Mouse (Mus musculus) neural tube, embryonic 12.5 days (tissue): ENCODE measurements around the gene Fbxo10. TPM values are rescaled to one million over a fixed set of nuclear protein-coding genes. Genes with fewer than 3 reads are reported as not detected.

Experiments used
- ATAC-seq: fragments of 200-750 bp; cut with Nextera tagmentation; 2 replicates; pipeline ENCODE4 v1.8.0; 2017; ENCODE audit warnings: low read depth, mild to moderate bottlenecking, moderate TSS enrichment, moderate library complexity; ENCODE audit not compliant: low FRiP score
- H3K27ac ChIP-seq: fragments of 300-500 bp; sonication (generic); 2 replicates; pipeline ENCODE4 v1.5.1; 2016
- H3K27me3 ChIP-seq: fragments of 300-500 bp; sonication (generic); replicated peaks from 2 replicates; pipeline ENCODE4 v1.6.1; 2016; ENCODE audit warnings: mild to moderate bottlenecking
- H3K36me3 ChIP-seq: fragments of 300-500 bp; sonication (generic); 2 replicates; pipeline ENCODE4 v1.6.1; 2016; ENCODE audit warnings: mild to moderate bottlenecking
- H3K4me1 ChIP-seq: fragments of 300-500 bp; sonication (generic); 2 replicates; pipeline ENCODE4 v1.6.1; 2016
- H3K4me2 ChIP-seq: fragments of 300-500 bp; sonication (generic); replicated peaks from 2 replicates; pipeline ENCODE4 v1.6.1; 2016; ENCODE audit warnings: mild to moderate bottlenecking
- H3K4me3 ChIP-seq: fragments of 300-500 bp; sonication (generic); 2 replicates; pipeline ENCODE4 v1.5.1; 2016
- H3K9ac ChIP-seq: fragments of 300-500 bp; sonication (generic); 2 replicates; pipeline ENCODE4 v1.6.1; 2016; ENCODE audit warnings: mild to moderate bottlenecking
- H3K9me3 ChIP-seq: fragments of 300-500 bp; sonication (generic); 2 replicates; pipeline ENCODE4 v1.6.1; 2016; ENCODE audit warnings: mild to moderate bottlenecking
- WGBS: fragments of 180-500 bp; shearing (Covaris S2); methylation state at CpG from one replicate; pipeline ENCODE4 v1.1.7; 2016; 5-methylcytosine and 5-hydroxymethylcytosine counted together
- polyA plus RNA-seq: library from polyadenylated mRNA; unstranded; fragments of >200 nt; fragmentation: Nextera tagmentation; extraction: Ambion mirVana; gene quantifications from 2 replicates; pipeline ENCODE4 v1.2.1, GENCODE M21; 2016

Fbxo10 gene
- 15.9 and 16.0 TPM in 2 replicates for polyA plus RNA-seq

DNA sequence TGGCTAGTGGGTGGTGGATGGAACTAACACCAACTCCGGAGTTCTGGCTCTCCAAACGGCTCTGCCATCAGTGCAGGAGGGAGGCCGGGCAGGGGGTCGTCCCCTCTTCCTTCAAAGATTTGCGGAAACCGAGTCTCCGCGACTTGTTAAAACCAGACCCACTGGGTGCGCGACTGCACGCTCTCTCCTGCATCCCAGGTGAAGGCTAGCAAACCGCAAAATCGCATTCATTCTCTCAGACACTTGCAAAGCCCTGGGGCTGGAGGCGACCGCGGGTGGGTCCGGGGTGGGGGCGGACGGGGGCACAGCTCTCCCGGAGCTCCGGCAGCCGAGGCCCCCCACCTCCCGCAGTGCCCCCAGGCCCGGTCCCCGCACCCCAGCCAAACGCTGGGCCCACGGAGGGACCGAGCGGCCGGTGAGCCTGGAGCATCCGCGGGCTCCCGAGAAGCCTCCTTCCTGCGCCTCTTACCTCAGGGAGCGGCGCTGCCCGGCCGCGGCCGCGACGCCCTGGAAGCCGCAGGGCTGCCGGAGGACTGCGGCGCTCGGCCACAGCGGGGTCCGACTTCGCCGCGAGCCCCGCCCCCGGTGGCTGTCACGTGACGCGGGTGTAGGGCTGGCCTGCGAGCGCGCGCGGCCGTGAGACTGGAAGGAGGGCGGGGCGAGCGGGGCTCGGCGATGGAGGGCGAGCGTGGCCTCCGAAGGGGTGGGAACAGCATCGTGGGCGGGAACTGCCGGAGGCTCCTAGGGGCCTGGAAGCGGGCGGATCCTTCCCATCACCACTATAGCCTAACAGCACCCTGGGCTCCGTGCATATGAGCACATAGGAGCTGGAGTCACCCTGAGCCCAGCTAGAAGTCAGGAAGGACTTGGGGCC, at the start of gene Fbxo10:
TSS of gene Fbxo10 (minus strand) at position 584 of the 874 bp plus-strand sequence.
- WGBS, result under 1% methylated on average over 75 of the region's 77 CpGs
- H3K9me3 ChIP-seq, result no peaks in the 10 kb centered on the region
- H3K4me1 ChIP-seq, result peaks cover 7% of the 10 kb centered on the region
- ATAC-seq, result peak; percentile 94
- H3K4me3 ChIP-seq, result peak within 1 kb of the TSS; percentile 90
- H3K4me2 ChIP-seq, result peak within 1 kb of the TSS; percentile 86
- no peak within 1 kb of the TSS for H3K27ac ChIP-seq
- H3K9ac ChIP-seq, result peak within 1 kb of the TSS; percentile 95
- no peaks in the 10 kb centered on the region for H3K27me3 ChIP-seq
- no peaks in the 10 kb centered on the region for H3K36me3 ChIP-seq

DNA sequence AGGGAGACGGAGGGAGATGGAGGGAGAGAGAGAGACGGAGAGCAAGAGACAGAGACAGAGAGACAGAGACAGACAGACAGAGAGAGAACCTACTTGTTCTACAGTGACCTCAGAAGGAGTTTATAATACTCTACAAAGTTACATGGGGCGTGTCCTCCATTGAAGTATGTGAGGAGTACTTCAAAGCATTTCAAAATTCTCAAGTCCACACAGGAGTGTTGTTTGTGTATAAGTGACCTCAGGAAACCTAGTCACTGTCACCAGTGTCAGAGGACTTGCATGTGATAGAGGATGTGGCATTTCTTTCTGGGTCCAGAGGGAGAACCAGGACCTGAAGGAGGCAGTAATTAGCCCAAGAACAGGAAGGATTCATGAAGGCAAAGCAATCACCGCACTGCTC, 46.6 kb upstream of the Fbxo10 start:
- Histone ChIP-seq H3K4me3 (no peak overlapping the region), H3K4me1 (no peaks in the 10 kb centered on the region), H3K9ac (no peak overlapping the region), H3K4me2 (no peak overlapping the region), H3K27ac (no peak overlapping the region), H3K36me3 (no peaks in the 10 kb centered on the region), H3K9me3 (no peaks in the 10 kb centered on the region), H3K27me3 (no peaks in the 10 kb centered on the region)
- no peak for ATAC-seq
- 84% methylated on average over 4 of the region's 4 CpGs for WGBS

DNA sequence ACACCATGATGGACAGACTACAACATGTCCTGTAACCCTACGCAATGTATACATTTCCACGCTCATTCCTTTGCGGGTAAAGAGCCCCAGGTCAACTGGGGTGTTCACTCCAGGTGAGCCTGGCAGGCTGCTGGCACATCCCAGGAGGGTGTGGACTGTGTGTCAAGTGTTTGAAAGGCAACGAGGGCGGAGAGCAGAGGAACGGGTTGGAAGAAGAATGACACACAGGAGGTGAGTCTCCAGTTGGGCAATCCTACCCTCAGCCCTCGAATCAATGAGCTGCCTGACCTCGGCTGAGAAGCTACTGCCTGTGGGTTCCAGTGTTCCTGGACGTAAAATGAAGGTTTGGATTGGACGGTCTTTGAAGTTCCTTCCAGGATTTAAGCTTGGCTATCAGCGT, 36.9 kb upstream of the Fbxo10 start:
- Histone ChIP-seq H3K36me3 (no peaks in the 10 kb centered on the region), H3K4me2 (no peak overlapping the region), H3K4me1 (no peaks in the 10 kb centered on the region), H3K27ac (no peak overlapping the region), H3K27me3 (no peaks in the 10 kb centered on the region), H3K9ac (no peak overlapping the region), H3K4me3 (no peak overlapping the region), H3K9me3 (no peaks in the 10 kb centered on the region)
- ATAC-seq, result no peak
- 92% methylated on average over 11 of the region's 11 CpGs for WGBS

DNA sequence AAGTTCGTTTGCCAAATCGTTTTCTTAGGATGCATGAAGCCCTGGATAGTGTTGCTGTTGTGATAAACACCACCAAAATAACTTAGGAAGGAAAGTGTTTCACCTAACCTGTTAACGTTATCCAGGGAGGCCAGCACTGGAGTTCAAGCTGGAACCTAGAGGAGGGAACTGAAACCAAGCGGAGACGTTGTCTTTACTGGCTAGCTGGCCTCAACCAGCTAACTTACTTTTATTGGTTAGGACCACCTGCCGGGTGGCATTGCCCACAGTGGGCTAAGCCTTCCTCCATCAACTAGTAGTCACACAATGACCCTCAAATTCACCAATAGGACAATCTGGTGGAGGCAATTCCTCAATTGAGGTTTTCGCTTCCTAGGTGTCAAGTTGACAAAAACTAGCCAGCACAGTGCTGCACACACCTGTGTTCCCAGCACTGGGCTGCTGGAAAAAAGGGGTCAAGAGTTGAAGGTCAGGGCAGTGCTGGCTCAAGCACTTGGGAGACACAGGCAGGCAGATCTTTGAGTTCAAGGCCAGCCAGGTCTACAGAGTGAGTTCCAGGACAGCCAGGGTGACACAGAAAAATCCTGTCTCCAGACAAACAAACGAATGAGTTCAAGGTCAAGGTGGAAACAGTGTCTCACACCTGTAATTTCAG, 24.2 kb upstream of the Fbxo10 start:
- H3K9ac ChIP-seq, result no peak overlapping the region
- H3K27me3 ChIP-seq, result no peaks in the 10 kb centered on the region
- 63% methylated on average over 8 of the region's 8 CpGs for WGBS
- peaks cover 14% of the 10 kb centered on the region for H3K36me3 ChIP-seq
- H3K4me1 ChIP-seq, result peaks cover 14% of the 10 kb centered on the region
- H3K9me3 ChIP-seq, result no peaks in the 10 kb centered on the region
- H3K4me2 ChIP-seq, result peak overlapping the region; percentile 86; the same call in 1 of the 2 replicates
- no peak overlapping the region for H3K27ac ChIP-seq
- H3K4me3 ChIP-seq, result no peak overlapping the region
- ATAC-seq, result no peak

GRCm38 (mm10) chr4:45107601-45108277, 23.3 kb upstream of the Fbxo10 start, which contains the start of gene Tomm5:
Gene Tomm5 (minus strand): TSS chr4:45108114.
- peak; percentile 92 for ATAC-seq
- peaks cover 21% of the 10 kb centered on the region for H3K36me3 ChIP-seq
- WGBS, result under 1% methylated on average over 39 of the region's 39 CpGs
- peak within 1 kb of the TSS; percentile 87 for H3K4me3 ChIP-seq
- H3K9me3 ChIP-seq, result no peaks in the 10 kb centered on the region
- H3K9ac ChIP-seq, result peak within 1 kb of the TSS; percentile 86
- H3K27ac ChIP-seq, result no peak within 1 kb of the TSS
- H3K4me2 ChIP-seq, result peak within 1 kb of the TSS; percentile 86
- no peaks in the 10 kb centered on the region for H3K27me3 ChIP-seq
- H3K4me1 ChIP-seq, result peaks cover 14% of the 10 kb centered on the region

DNA sequence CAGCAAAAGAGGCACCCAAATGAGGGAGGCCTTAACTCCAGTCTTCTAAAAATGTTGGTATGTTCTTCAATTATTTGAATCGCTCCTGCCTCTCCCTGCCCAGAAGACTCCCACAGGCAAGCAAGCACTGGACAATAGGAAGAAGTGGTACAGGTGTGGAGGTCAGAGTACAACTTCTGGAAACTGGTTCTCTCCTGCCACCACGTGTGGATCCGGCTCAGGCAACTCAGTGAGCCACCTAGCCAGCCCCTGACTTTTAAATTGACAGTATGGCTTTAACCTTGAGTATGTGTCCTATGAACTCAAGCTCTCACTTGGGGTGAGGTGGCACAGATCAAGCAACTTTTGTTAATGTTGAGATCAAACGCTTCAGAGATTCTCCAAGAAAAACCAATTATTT, 22.7 kb upstream of the Fbxo10 start:
- Histone ChIP-seq H3K9me3 (no peaks in the 10 kb centered on the region), H3K27me3 (no peaks in the 10 kb centered on the region), H3K27ac (no peak overlapping the region), H3K9ac (peak overlapping the region; percentile 86), H3K4me1 (peaks cover 14% of the 10 kb centered on the region), H3K36me3 (peaks cover 27% of the 10 kb centered on the region), H3K4me3 (peak overlapping the region; percentile 87), H3K4me2 (peak overlapping the region; percentile 86)
- 9% methylated on average over 4 of the region's 4 CpGs for WGBS
- ATAC-seq, result no peak

DNA sequence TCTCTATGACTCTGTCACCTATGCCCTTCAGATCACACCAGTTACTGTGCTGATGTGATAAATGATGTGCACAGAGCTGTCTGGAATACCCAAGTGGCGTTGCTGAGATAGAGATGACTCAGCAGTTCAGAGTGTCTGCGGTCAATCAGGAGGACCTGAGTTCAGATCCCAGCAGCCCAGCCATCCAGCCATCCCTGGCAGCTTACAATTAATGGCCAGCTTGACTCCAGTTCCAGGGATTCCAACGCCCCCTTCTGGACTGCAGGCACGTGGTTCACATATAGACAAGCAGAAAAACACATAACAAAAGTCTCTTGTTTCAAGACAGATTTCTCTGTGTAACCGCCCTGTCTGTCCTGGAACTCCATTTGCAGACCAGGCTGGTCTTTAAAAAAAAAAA, 22.0 kb upstream of the Fbxo10 start:
- no peak overlapping the region for H3K4me3 ChIP-seq
- no peaks in the 10 kb centered on the region for H3K9me3 ChIP-seq
- H3K9ac ChIP-seq, result no peak overlapping the region
- H3K27me3 ChIP-seq, result no peaks in the 10 kb centered on the region
- peaks cover 28% of the 10 kb centered on the region for H3K36me3 ChIP-seq
- H3K4me2 ChIP-seq, result 0 out of 2 replicates have a peak overlapping the region, but pooled peaks have one; percentile 20
- 76% methylated on average over 5 of the region's 5 CpGs for WGBS
- no peak for ATAC-seq
- H3K4me1 ChIP-seq, result peaks cover 14% of the 10 kb centered on the region
- no peak overlapping the region for H3K27ac ChIP-seq

DNA sequence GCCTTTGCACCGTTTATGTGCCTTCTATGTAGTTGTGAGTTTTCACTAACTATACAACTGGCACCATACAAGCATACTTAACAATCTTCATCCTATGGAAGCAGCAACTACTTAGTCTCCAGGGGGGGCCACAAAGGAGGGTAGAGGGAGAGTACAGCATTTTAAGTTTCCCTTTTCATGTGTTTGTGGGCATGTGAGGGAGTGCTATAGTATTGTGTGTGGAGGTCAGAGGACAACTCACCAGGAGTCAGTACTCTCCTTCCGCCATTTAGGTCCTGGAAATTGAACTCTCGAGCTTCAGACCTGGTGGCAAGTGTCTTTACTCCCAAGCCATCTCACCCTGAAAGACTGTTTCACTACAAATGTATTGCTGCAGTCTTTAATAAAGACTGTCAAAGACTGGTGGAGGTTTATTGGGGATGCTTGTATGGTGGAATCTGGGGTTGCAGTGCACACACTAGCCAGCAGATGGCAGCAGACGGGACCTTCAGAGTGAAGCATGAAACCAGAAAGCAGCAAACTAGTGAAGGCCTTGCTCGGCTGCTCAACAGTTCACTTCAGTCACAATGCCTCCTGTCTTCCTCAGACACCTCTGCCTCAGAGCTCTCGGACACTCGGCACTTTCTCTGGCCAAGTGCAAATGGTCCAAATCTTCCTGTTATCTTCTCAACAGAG, 12.9 kb upstream of the Fbxo10 start:
- Histone ChIP-seq H3K27ac (no peak overlapping the region), H3K36me3 (peaks cover 9% of the 10 kb centered on the region; the same call in 1 of the 2 replicates), H3K9ac (no peak overlapping the region), H3K4me2 (no peak overlapping the region), H3K4me3 (no peak overlapping the region), H3K4me1 (no peaks in the 10 kb centered on the region), H3K9me3 (no peaks in the 10 kb centered on the region), H3K27me3 (no peaks in the 10 kb centered on the region)
- 26% methylated on average over 7 of the region's 7 CpGs for WGBS
- no peak for ATAC-seq

- Histone ChIP-seq H3K27ac (no peak overlapping the region), H3K4me1 (peaks cover 7% of the 10 kb centered on the region), H3K27me3 (no peaks in the 10 kb centered on the region), H3K4me3 (peak overlapping the region; percentile 90), H3K9me3 (no peaks in the 10 kb centered on the region), H3K4me2 (peak overlapping the region; percentile 86), H3K9ac (peak overlapping the region; percentile 95; the same call in 1 of the 2 replicates), H3K36me3 (no peaks in the 10 kb centered on the region)
- no peak for ATAC-seq
- 48% methylated on average over 8 of the region's 8 CpGs for WGBS
Observed at GRCm38 (mm10) chr4:45084895-45085290, 489 bp upstream of the Fbxo10 start.

GRCm38 (mm10) chr4:45083487-45083886, 917 bp downstream of the Fbxo10 start:
- peak overlapping the region; percentile 95; the same call in 1 of the 2 replicates for H3K9ac ChIP-seq
- H3K27me3 ChIP-seq, result no peaks in the 10 kb centered on the region
- no peaks in the 10 kb centered on the region for H3K9me3 ChIP-seq
- H3K4me3 ChIP-seq, result peak overlapping the region; percentile 90
- H3K36me3 ChIP-seq, result peaks cover 3% of the 10 kb centered on the region; the same call in 1 of the 2 replicates
- H3K4me1 ChIP-seq, result peaks cover 7% of the 10 kb centered on the region
- no peak for ATAC-seq
- 2% methylated on average over 8 of the region's 8 CpGs for WGBS
- peak overlapping the region; percentile 86 for H3K4me2 ChIP-seq
- H3K27ac ChIP-seq, result no peak overlapping the region

DNA sequence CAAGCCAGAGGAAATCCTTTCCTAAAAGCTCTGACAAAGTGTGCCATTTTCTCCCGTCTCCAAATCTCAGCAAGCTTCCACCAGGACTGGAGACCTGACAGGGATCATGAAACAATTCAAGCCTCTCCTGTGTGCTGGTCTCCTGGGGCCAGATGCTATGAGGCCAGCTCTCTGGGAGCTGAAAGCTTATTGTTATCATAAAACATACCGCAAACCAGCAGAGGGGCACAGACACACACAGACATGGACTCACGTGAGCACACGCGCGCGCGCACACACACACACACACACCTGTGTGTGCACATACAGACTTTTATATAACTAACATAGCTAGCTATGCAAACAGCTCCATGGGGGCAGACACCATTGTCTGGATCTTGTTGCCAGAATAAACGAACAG, 1.5 kb downstream of the Fbxo10 start:
- Histone ChIP-seq H3K27me3 (no peaks in the 10 kb centered on the region), H3K4me1 (peaks cover 7% of the 10 kb centered on the region), H3K4me3 (peak overlapping the region; percentile 90; the same call in 1 of the 2 replicates), H3K9ac (0 out of 2 replicates have a peak overlapping the region, but pooled peaks have one; percentile 17), H3K4me2 (peak overlapping the region; percentile 86), H3K27ac (no peak overlapping the region), H3K9me3 (no peaks in the 10 kb centered on the region), H3K36me3 (peaks cover 4% of the 10 kb centered on the region; the same call in 1 of the 2 replicates)
- ATAC-seq, result no peak
- WGBS, result 74% methylated on average over 9 of the region's 9 CpGs
